Mouse (Mus musculus) small intestine, adult 2 months (tissue): ENCODE measurements around the gene Pigyl.

Experiments used
- CTCF ChIP-seq: fragments of 200-500 bp; IDR thresholded peaks from 2 replicates; pipeline ENCODE4 v1.5.1; 2012; ENCODE audit warnings: low read depth, mild to moderate bottlenecking, control low read depth, inconsistent platforms, low read length, moderate library complexity, mixed read lengths; ENCODE audit not compliant: insufficient replicate concordance, insufficient read length; ENCODE audit errors: extremely low read depth
- POLR2A ChIP-seq: fragments of 200-500 bp; IDR thresholded peaks from 2 replicates; pipeline ENCODE4 v1.6.1; 2012; ENCODE audit warnings: low read depth, mild to moderate bottlenecking, control low read depth, inconsistent platforms, low read length, moderate library complexity

DNA sequence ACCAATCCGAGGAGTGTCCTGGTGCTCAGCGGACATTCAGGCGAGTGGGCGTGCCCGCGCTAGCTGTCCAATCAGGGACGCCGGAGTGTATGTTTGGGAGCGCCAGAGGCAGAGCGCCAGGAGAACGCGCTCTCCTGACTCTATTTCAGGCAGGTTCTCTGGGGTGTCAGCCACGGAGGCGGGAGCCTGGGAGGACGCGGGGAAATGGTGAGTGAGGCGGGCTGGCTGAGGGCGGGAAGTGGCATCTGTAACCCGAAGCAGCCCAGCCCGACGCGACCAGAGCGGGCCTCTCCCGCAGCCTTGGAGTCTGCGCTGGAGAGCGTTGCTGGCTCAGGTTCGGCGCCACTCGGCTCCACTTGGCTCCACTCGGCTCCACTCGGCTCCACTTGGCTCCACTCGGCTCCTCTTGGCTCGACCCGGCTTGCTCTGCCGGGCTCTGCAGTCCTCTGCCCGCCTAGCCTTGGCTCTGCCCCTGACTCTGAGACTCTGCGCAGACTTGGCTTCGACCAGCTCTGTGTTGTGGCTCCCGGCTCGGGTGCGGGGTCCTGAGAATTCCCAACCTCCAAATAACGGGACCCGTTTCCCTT lies 31.5 kb downstream of the Pigyl start, which contains the start of gene Zfp872:
- no peak for TF ChIP-seq CTCF
- TF ChIP-seq POLR2A = no peak
